Mouse (Mus musculus) adrenal gland, adult (tissue): ENCODE measurements around the gene Lrrc26.

Source experiments
- DNase-seq, 2 experiments: peaks; one replicate each; pipeline ENCODE4 v3.0.0; 2022 to 2023; ENCODE audit warnings: low spot score in 1 of 2; ENCODE audit not compliant: inconsistent age in 2 of 2

The Lrrc26 gene

DNA sequence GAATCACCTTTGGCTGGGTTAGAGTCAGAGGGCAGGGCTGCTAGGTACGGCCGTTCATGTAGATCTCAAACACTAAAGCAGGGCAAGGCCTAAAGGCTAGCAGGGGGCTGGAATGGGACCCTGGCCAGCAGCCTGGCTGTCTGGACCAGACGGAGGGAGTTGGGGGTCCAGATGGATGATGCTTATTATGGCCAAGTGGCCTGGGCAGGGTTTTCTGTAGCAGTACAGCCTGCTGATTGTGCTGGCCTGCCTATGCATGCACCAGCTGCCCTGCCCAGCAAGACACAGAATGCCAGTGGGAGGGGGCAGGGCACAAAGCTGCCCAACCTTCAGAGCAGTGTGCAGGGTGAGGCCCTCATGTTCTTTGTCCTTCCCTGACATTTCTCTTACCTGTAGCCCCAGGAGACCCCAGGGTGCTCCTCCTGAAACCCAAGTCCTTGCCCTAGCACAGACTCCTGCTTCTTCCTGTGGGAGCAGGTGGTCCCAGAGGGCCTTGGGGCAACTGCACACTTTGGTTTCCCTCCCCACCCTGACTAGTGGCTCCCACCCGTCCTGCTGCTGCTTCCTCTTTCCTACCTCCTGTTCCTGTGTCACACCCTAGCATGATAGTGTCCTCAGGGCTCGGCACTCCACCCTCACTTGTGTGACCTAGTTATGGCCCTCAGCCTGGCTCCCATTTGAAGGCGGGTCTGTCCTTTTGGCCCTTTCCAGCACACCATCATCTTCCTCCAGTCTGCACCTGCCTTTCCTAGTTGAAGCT is 23.6 kb upstream of the Lrrc26 start:
- no peak for DNase-seq

DNA sequence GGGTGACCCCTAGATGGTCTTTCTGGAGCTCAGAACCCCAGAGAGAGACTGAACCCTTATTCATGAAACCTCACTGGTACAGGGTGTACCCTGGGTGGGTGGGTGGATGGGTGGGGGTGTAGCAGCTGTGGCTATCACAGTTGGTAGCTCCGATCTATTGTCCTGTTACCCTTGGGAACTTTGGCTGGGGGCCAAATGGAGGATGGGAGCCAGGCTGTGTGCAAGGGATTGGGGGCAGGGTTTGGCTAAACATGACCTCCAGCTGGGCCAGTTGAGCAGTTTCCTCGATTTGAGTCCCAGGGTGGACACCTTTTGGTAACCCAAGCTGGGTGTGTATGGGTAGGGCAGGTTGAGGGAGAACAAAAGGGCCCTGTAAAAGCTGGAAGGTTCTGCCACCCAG is 23.0 kb upstream of the Lrrc26 start:
- DNase-seq: peak in 1 of 2 experiments; percentile 65

DNA sequence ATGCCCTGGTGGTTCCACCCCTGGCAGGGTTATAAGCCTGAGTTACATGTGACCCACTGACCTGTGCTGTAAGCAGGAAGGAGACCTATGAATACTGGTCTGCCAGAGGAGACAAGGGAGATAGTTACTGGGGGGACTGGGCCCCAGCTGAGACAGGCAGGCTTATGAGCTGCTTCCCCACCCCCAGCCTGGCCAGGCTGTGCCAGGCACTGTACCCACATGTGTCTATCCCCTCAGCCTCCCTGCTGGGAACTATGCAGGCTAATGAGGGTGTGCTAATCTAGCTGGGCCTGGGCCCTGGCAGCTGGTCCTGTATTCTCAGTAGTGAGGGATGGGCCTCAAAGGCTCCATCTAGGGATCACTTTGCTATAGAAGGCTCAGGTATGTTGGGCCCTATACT is 22.5 kb upstream of the Lrrc26 start:
- DNase-seq: no peak

DNA sequence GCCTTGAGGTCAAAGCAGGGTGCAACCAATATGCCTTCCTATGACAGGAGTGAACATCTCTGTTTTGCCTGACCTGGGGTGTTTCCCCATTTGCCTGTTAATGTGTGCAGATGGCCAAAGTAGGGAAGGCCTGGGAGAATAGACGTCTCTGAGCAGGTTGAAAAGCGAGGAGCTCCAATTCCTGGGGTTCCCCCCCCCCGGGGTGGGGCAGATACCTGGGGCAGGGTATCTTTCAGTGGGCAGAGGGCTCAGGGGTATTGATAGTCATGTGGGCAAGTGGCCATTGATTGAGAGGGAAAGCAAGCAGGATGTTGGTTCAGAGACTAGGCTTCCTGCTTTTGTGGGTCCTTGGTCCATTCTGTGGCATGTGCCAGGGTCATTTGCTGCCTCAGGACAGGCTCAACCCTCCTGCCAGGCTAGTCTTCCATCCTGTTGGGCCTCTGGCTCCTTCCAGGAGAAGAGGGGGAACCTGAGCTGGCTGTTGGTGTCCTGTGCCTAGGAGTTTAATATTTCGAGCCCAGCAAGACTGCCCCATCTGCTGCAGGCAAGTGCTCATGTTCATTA is 21.9 kb upstream of the Lrrc26 start:
- no peak for DNase-seq

GRCm38 (mm10) chr2:25271827-25272511 is 17.7 kb upstream of the Lrrc26 start, which contains the start of the genes Ssna1 and Anapc2:
TSS of gene Ssna1 (minus strand) at chr2:25272438.
TSS of gene Anapc2 (plus strand) at chr2:25272478.
- peak; percentile 98 to 99 for DNase-seq

GRCm38 (mm10) chr2:25272515-25272914 is 17.2 kb upstream of the Lrrc26 start:
- DNase-seq: no peak

DNA sequence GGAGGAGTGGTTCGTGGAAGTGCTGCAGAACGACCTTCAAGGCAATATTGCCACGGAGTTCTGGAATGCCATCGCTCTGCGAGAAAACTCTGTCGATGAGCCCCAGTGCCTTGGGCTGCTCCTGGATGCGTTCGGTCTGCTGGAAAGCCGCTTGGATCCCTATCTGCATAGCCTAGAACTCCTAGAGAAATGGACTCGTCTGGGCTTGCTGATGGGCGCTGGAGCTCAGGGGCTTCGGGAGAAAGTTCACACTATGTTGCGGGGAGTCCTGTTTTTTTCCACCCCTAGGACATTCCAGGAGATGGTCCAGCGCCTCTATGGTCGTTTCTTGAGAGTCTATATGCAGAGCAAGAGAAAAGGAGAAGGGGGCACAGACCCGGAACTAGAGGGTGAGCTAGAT is 16.7 kb upstream of the Lrrc26 start:
- DNase-seq: no peak

DNA sequence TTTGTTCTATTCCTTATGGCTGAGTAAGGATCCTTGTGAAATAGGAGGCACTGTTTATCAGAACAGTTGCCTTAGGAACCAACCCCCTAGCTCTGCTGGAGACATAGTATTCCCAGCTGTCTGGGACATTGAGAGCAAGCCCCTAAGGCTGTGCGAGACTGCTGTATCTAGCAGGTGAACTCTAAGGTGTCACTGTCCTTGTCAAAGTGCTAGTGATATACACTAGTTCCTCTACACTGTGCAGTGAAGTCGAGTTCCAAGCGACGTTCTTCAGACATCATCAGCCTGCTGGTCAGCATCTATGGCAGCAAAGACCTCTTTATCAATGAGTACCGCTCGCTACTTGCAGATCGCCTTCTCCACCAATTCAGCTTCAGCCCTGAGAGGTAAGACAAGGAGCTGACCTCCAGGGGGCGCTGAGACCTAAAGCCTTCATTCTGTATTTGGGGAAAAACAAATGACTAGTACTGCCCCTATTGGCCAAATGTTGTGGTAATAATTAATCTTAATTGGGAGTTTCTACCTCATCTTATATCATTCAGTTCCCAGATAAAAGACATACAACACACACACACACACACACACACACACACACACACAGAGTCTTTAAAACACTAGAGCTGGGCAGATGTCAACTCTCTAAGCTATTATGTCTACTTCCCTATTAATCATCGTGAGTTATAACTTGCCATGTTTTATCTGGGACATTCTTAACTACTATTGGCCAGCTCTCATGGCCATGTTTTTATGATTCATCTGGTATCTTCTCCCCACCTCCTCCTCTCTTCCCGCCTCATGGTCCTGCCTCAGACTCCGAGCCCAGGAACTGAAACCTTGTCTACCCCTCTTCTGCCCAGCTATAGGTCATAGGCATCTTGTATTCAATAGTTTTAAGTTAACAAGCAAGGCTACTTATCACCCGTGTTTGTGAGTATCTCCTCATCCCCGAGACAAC is 10.5 kb upstream of the Lrrc26 start:
- peak; percentile 75 to 92 for DNase-seq

GRCm38 (mm10) chr2:25285551-25285950 is 4.2 kb upstream of the Lrrc26 start:
- no peak for DNase-seq

DNA sequence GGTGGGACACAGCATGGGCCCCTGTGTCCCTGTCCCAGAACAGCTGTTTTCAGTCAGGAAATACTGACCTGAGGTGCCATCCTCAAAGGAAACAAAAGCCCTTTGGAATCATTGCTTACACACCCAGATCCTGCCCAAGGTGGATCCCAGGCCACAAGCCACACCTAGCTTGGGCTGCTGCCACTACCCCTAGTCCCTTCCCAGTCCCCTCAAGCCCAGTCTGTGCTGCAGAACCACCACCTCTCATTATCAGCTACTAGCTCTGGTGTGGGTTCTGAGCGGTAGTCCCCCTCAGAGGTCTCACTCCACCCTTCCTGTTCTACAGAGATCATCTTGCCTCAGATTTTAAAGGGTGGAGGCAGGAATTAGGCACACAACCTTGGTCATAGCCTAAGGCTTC is 3.4 kb upstream of the Lrrc26 start:
- DNase-seq: no peak

- DNase-seq: no peak
Observed at GRCm38 (mm10) chr2:25286837-25287636, 2.7 kb upstream of the Lrrc26 start.

GRCm38 (mm10) chr2:25287927-25288649 is 1.6 kb upstream of the Lrrc26 start, which contains the start of gene Tmem210:
TSS of gene Tmem210 (plus strand) at chr2:25288145.
- no peak for DNase-seq

- DNase-seq: no peak
Observed at GRCm38 (mm10) chr2:25288734-25289345, 875 bp upstream of the Lrrc26 start.

- peak in 1 of 2 experiments; percentile 75 for DNase-seq
Observed at GRCm38 (mm10) chr2:25290101-25290815, 543 bp downstream of the Lrrc26 start.

DNA sequence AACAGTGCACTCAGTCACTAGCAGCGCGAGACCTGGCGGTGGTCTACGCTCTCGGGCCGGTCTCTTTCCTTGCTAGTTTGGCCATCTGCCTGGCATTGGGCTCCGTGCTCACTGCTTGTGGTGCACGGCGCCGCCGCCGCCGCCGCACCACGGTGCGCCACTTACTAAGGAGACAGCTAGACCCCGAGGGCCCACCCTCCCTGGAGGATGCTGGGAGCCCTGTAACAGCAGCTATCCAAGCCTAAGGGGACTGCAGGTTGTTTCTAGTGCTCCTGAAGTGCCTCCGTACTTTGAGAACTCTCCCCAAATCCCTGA is 1.1 kb downstream of the Lrrc26 start:
- DNase-seq: no peak

DNA sequence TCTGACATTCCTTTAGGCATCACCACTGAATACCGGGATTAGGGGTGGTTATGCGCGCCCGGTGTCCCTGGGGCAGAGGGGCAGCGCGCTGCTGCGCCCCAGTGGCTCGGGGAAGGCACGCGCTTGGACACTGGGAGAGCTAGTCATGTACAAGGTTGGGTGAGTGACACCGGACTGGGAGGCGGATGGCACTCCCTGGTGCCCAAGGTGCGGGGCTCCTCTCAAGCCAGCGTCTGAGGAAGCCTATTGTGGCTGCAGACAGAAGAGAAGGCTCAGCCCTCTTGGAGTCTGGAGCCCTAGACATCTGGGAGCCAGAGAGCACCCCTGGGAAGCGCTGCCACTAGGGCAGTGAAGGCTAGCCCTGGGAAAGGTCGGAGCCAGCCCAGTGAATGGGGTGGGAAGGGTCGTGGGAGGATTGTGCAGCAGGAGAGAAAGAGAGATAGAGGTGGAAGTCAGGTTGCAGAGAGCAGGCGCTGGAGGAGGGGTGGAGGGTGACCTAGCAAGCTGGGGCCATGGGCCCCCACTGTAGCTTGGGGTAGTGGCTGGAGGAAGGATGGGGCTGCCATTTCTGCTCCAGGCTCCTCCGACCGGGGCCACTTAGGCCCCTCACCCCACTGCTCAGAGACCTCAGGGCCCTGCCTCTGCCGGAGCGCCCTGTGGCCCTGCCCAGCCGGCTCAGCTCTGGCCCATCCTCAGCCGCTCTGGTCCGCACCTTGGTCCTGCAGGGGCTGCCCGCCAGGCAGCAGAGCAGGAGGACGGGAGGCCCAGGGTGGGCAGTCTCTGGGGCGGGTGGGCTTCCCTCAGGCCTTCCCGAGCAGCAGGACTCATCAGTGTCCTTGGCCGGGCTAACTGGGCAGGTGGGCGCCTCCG is 1.7 kb downstream of the Lrrc26 start:
- peak in 1 of 2 experiments; percentile 56 for DNase-seq

GRCm38 (mm10) chr2:25292054-25292544 is 2.4 kb downstream of the Lrrc26 start:
- no peak for DNase-seq
